Mouse (Mus musculus) hindlimb bud, embryonic 11.5 days (tissue): ENCODE measurements at regions not wholly inside any gene's neighbourhood (a gene's known extent, or its start where the extent isn't known, plus 50 kb on each side); places are given as distances from the start of the nearest gene placed in this dataset.
"Not testable (repeated sequence)": the region's sequence is repeated elsewhere in the genome, so short reads cannot be mapped to it uniquely, and the experiment has no call there.

Source experiments
- DNase-seq: peaks from one replicate; pipeline ENCODE4 v3.0.0-alpha.2; 2012; ENCODE audit warnings: low read depth, low spot score; ENCODE audit errors: extremely low spot score

DNA sequence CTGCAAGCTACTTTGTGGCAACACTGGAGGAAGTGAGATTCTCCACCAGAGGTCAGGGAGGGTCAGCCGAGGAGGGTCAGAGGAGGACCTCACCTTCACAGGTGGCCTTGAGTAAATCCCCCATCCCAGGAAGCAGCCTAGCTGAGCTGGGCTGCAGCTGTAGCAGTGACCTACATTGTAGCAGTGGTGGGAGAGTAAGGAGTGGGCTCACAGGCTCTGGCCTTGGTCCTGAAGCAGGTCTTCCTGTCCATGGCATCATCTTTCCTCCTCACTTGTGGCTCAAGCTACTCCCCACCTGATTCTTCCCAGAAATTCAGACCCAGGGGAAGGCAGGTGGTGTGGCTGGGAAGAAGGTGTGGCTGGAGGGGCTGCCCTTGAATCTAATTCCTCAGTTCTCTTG lies 84.3 kb downstream of the 1810013L24Rik start:
- DNase-seq = not testable (repeated sequence)

- DNase-seq = no peak
Measured at GRCm38 (mm10) chr16:8916091-8916490, 86.2 kb downstream of the 1810013L24Rik start.

DNA sequence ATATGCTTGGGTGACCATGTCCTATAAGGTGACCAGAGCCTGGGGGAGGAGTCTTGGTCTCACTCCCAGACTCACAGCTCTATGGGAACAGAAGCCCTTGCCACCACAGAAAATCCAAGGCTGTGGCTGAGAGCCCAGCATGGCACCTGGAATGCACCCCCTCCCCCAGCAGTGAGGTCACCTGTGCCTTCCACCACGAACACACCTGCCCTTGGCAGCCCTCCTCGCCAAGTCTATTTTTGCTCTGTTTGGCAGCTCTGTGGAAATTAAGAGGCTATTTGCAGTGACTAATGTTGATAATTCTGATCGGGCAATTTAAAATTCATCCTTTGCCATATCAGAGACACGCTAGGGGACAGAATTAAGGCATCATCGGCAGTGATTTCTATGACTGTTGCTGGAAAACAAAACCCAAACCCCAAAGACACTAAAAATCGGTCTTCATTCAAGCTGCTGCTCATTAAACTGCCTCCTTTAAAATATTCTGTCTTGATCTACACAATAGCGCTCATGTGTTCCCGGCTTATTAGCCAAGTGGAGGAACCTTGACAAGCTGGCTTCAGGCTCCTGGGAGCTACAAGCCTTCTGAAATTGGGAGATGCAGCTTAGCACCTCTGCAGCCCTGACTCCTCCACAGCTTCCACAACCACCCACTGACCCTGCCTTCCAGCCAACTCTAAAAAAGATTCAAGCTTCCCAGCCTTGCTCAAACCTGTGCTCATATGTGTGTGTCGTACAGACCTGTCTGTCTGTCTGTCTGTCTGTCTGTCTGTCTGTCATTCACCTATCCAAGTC lies 89.0 kb downstream of the 1810013L24Rik start:
- no peak for DNase-seq

DNA sequence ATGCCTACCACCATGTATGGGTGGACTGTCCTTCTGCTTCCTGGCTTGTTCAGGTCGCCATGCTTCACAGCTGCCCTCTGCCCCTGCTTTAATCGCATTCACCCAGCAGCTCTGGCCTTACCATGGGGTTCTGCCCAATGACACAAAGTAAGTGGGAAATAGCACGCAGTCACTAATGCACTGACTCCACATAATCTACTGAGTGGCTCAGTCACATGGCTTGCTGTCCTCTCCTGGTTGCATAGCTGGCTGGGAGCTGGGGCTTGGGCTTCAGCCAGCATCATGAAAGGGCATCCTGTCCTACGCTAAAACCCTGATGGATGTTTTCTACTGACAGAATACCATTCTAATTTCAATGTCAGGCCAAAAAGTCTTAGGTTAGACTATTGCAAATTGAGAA lies 94.8 kb downstream of the 1810013L24Rik start:
- DNase-seq = no peak

DNA sequence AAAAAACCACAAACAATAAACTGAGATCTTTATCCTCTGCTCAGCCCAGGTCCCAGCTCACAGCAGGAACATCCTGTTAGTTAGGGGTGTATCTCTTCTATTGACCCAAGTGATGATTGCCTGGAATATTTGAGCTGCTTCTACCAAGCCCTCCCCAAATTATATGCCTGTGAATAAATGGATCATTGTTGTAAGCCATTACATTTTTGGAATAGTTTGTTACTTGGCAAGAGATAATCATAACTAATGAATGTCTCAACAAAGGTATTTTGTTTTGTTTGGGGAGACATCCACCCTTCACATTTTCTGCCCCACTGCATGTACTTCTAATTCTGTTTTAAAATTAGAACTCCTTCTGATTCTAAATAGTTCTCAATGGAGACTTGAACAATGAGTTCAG lies 102.1 kb downstream of the 1810013L24Rik start:
- no peak for DNase-seq

GRCm38 (mm10) chr16:8933121-8933520 lies 103.2 kb downstream of the 1810013L24Rik start:
- DNase-seq = no peak

DNA sequence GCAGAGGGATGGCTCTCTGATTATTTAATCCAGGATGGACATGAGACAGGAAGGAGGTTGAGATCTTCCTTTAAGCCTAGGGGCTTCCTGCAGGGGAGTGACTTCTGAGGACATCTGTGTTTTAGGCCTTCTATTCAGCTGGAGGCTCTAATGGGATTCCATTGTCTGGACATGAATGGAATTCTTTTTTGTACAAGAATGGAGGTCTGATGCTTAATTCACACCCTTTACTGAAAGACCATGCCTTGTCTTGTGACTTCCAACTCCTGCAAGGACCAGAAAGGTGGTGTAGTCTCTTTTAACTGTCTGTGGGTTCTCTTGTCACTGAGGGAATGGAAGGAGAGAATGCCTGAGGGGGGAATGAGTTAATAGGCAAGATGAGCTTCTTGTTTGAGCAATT lies 106.5 kb downstream of the 1810013L24Rik start:
- DNase-seq = no peak

- no peak for DNase-seq
Measured at GRCm38 (mm10) chr16:8938516-8938915, 108.6 kb downstream of the 1810013L24Rik start.

DNA sequence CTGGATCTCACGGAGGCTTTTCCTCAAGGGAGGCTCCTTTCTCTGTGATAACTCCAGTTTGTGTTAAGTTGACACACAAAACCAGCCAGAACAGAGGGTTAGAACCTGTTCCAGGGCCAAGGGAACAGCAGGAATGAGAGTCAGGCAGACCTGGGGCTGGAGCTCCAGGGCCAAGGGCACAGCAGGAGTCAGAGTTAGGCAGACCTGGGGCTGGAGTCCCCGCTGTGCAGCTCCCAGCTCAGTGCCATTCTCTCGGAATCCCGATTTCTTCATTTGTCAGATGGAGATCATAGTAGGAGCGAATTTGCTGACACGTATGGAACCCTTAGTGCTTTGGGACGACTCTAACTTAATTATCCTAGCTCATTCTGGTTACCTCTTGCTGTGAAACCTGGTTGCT lies 109.2 kb downstream of the 1810013L24Rik start:
- DNase-seq = no peak

DNA sequence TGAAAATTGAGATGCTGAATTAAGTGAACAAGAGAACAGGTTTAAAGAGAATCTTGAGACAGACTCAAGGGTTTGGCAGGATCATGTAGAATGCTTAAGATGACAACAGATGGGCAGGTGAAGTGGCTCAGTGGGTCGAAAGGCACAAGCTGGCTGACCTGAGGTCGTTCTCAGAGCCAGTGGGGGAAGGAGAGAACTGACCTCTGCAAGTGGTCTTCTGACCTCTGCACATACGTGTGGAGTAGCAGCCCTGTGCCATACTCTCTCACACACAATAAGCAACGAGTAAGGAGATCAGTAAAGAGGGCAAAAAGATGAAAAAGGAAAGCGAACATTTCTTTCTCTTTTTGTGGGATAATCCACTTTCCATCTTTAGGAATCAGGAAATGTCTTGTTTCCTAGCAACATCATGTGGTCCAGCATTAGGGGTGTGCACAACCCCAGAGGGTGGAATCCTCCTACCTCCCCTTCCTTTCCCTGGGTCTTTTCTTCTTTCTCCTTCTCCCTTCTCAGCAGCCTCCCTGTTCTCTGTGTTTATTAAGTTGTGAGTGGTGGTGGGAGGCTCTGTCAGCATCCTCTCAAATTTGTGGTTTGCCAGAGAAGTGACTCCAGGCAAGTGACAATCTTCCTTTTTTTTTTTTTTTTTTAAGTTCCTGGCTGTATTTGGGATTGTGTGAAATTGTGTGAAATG lies 114.7 kb downstream of the 1810013L24Rik start:
- no peak for DNase-seq

DNA sequence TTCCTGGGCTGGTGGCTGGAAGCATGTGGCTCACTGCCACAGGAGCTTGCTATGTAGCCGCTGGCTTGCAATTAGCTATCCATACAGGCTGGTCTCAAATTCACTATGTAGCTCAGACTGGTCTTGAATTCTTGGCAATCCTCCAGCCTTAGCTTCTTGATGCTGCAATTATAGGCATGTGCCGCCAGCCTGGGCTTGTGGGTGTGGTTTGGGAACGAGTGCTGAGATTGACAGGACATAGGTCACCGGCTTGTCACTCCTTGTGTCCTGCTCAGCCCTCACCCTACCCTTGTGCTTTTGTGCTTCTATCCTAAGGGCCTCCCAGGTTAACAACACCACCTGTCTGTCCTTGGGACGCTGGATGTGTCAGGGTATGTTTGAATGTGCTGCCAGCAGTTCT lies 117.9 kb downstream of the 1810013L24Rik start:
- DNase-seq = no peak

GRCm38 (mm10) chr16:8951156-8951899 lies 121.4 kb downstream of the 1810013L24Rik start:
- DNase-seq = no peak

- DNase-seq = no peak
Measured at GRCm38 (mm10) chr16:8961739-8962138, 131.8 kb downstream of the 1810013L24Rik start.

DNA sequence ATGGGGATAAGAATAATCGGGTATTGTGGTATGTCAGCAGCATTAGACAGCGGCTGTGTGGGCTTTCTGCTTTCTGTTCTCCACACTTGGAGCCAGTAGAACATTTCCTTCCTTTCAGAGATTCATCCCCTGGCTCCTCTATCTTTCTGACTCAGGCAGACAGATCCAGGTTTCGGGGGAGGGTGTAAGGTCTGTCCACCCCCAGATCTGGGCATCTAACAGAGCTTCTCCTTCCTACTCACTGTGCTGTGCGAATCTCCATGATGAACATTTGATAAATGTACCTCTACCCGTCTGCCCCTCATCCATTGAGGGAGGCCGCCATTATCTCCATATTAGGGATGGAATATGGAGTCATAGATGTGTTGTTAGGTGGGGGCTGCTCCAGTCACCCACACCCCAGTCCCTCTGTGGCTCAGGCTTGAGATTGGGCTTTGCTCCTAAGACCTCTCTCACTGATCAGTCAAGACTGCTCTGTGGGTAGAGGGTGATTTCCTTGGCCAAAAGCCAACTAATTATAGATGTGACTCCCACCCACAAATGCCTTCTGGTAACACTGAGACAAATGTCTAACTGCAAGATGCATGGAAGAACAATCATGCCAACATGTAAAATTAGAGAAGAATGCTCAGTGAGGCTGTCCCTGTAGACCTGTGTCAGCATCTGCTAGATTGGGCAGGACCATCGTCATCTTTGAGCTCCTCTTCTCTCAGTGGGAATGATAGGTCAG lies 163.8 kb downstream of the 1810013L24Rik start:
- DNase-seq = no peak

DNA sequence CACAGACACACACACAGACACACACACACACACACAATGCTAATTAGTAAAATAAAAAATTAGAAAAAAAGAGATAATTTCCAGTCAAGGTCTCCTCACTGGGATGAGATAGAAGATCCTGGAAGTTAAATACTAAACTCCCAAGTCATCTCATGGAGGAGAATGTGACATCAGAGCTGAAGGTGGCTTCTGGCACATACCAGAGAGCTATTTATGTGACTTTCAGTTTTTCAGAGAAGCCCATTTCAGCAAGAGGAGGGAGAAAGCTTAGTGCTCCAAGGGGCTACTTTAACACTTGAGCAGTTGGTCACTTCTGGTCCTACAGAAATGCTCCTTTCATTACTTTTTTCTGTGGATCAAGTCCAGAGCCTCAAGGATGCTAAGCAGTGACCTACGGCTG lies 164.6 kb downstream of the 1810013L24Rik start:
- no peak for DNase-seq

GRCm38 (mm10) chr16:8997250-8997649 lies 167.3 kb downstream of the 1810013L24Rik start:
- no peak for DNase-seq

- DNase-seq = no peak
Measured at GRCm38 (mm10) chr16:9004012-9004411, 174.1 kb downstream of the 1810013L24Rik start.

GRCm38 (mm10) chr16:9005933-9006332 lies 176.0 kb downstream of the 1810013L24Rik start:
- no peak for DNase-seq

DNA sequence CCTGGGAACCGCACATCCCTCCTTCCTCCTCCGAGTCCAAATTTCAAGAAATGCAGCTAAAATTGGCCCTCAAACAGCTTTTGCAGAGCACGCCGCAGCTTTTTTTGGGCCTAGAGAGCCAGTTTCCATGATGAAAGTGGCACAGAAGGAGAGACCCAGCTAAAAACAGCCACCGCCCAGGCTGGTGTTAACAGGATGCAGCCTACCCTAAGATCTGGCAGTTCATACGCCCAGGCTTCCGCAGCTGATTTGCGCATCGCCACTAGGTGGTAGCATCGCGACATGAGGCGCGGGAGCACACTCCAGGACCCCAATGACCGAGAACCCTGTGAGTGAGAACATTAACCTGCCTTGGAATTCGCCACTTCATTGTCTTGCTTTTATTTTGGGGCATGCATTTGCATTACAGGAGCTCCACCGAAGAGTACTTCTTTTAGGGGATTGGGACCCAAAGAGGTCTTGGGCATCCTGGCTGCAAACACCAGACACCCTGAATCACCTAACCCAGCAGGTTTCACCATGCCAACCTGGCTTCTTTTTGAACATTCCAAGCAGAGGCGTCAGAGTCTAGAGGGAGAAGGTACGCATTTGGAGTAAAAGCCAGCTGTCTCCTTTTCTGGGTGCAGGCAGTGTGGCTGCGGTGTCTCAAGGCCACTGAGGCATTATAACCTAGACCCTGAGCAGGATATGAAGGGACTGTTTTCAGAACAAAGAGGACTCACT lies 179.6 kb downstream of the 1810013L24Rik start:
- peak; percentile 41 for DNase-seq

DNA sequence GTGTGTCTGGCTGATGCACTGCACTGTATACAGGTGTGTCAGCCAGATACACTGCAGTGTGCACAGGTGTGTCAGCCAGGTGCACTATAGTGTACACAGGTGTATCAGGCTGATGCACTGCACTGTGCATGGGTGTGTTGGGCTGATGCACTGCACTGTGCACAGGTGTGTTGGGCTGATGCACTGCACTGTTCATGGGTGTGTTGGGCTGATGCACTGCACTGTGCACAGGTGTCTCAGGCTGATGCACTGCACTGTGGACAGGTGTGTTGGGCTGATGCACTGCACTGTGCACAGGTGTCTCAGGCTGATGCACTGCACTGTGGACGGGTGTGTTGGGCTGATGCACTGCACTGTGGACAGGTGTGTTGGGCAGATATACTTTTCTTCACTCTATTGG lies 181.2 kb downstream of the 1810013L24Rik start:
- DNase-seq = no peak
